Mouse (Mus musculus) myocyte (in vitro differentiated cells): Measurements from ENCODE around the gene Dock2. TPM values are rescaled to one million over a fixed set of nuclear protein-coding genes. Genes with fewer than 3 reads are reported as not detected.

Source experiments
- H3K27me3 ChIP-seq: one replicate; pipeline ENCODE4 v1.6.1; 2011; ENCODE audit not compliant: control insufficient read depth, insufficient read depth, insufficient read length
- H3K36me3 ChIP-seq: one replicate; pipeline ENCODE4 v1.6.1; 2011; ENCODE audit not compliant: control insufficient read depth, insufficient read depth
- H3K4me2 ChIP-seq: one replicate; pipeline ENCODE4 v1.6.1; 2011; ENCODE audit warnings: low read depth, control low read depth
- H3K4me3 ChIP-seq: one replicate; pipeline ENCODE4 v1.5.1; 2011; ENCODE audit warnings: mild to moderate bottlenecking, control low read depth, moderate library complexity
- H3K79me2 ChIP-seq: one replicate; pipeline ENCODE4 v1.6.1; 2011; ENCODE audit not compliant: control insufficient read depth, insufficient read depth
- H3ac ChIP-seq: one replicate; pipeline ENCODE4 v1.6.1; 2011; ENCODE audit not compliant: control insufficient read depth, insufficient read length
- CEBPB ChIP-seq: IDR thresholded peaks from 2 replicates; pipeline ENCODE4 v1.6.1; 2011; ENCODE audit warnings: mild to moderate bottlenecking, moderate library complexity; ENCODE audit not compliant: poor library complexity, insufficient read depth, severe bottlenecking
- E2F4 ChIP-seq: IDR thresholded peaks from one replicate; pipeline ENCODE4 v1.6.1; 2011; ENCODE audit warnings: mild to moderate bottlenecking, control low read depth, moderate library complexity; ENCODE audit not compliant: insufficient read depth
- MAX ChIP-seq: IDR thresholded peaks from one replicate; pipeline ENCODE4 v1.6.1; 2011; ENCODE audit warnings: low read depth, mild to moderate bottlenecking, control low read depth
- MYOD1 ChIP-seq, 3 experiments: IDR thresholded peaks; one replicate each; pipeline ENCODE4 v1.6.1; 2011; ENCODE audit warnings: control low read depth in 2 of 3, low read depth in 2 of 3, mild to moderate bottlenecking in 2 of 3, moderate library complexity in 1 of 3; ENCODE audit not compliant: insufficient read length in 2 of 3, control insufficient read depth in 1 of 3
- MYOG ChIP-seq, 3 experiments: IDR thresholded peaks; one replicate each; pipeline ENCODE4 v1.6.1; 2011; ENCODE audit warnings: control low read depth in 2 of 3, low read depth in 2 of 3, mild to moderate bottlenecking in 2 of 3; ENCODE audit not compliant: insufficient read length in 2 of 3, control insufficient read depth in 1 of 3, insufficient read depth in 1 of 3
- POLR2A ChIP-seq: IDR thresholded peaks from one replicate; pipeline ENCODE4 v1.6.1; 2011; ENCODE audit warnings: low read depth, mild to moderate bottlenecking, control low read depth, moderate library complexity; ENCODE audit not compliant: insufficient read length
- POLR2AphosphoS2 ChIP-seq: IDR thresholded peaks from one replicate; pipeline ENCODE4 v1.6.1; 2011; ENCODE audit warnings: low read depth, control low read depth; ENCODE audit not compliant: insufficient read length
- REST ChIP-seq: IDR thresholded peaks from one replicate; pipeline ENCODE4 v1.6.1; 2011; ENCODE audit warnings: mild to moderate bottlenecking, control low read depth, moderate library complexity; ENCODE audit not compliant: insufficient read depth, insufficient read length
- SRF ChIP-seq: IDR thresholded peaks from one replicate; pipeline ENCODE4 v1.6.1; 2011; ENCODE audit warnings: low read depth; ENCODE audit not compliant: control insufficient read depth, insufficient read length
- TCF12 ChIP-seq: IDR thresholded peaks from one replicate; pipeline ENCODE4 v1.6.1; 2011; ENCODE audit warnings: mild to moderate bottlenecking, control low read depth; ENCODE audit not compliant: poor library complexity, insufficient read depth, severe bottlenecking
- TCF3 ChIP-seq: IDR thresholded peaks from one replicate; pipeline ENCODE4 v1.6.1; 2011; ENCODE audit warnings: low read depth, control low read depth; ENCODE audit not compliant: insufficient read length
- USF1 ChIP-seq: IDR thresholded peaks from one replicate; pipeline ENCODE4 v1.6.1; 2011; ENCODE audit warnings: low read depth, mild to moderate bottlenecking, control low read depth, moderate library complexity
- polyA plus RNA-seq: library from polyadenylated mRNA; unstranded; fragments of >200 nt; fragmentation: generic; extraction: Trizol; gene quantifications from one replicate; pipeline ENCODE4 v1.2.1, GENCODE M21; 2012; ENCODE audit warnings: missing spikeins

Dock2 gene
- polyA plus RNA-seq, 1 experiment = not detected

- no peak for TF ChIP-seq POLR2A
- no peak for TF ChIP-seq USF1
- H3K27me3 ChIP-seq = no peaks in the 10 kb centered on the region
- H3K79me2 ChIP-seq = no peaks in the 10 kb centered on the region
- no peak overlapping the region for H3K4me3 ChIP-seq
- no peaks in the 10 kb centered on the region for H3K36me3 ChIP-seq
- no peak overlapping the region for H3K4me2 ChIP-seq
- H3ac ChIP-seq = no peak overlapping the region
These were observed 44.7 kb downstream of the Dock2 start for GRCm38 (mm10) chr11:34738945-34739344.

DNA sequence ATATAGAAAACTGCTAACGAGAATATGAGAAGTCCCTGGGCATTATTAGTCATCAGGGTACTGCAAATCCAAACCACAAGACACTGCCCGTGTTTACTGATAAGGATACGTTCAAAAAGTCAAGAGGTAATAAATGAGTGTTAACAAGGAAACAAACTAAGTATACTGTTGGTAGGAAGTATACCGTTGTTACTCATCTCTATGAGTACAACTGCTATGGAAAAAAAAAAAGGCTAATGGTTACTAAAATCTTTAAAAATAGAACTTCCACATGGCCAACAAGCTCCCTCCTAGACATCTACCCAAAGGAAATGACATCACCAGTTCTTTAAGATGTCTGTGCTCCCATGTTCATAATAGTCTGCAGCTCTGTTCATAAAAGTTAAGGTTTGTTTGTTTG is 46.5 kb downstream of the Dock2 start:
- H3ac ChIP-seq = no peak overlapping the region
- no peaks in the 10 kb centered on the region for H3K36me3 ChIP-seq
- no peak for TF ChIP-seq POLR2A
- no peak for TF ChIP-seq TCF12
- no peak for TF ChIP-seq CEBPB
- TF ChIP-seq MYOG (IDR thresholded peaks at IDR 0.05; ENCODE audit: control insufficient read depth in 1 of 3, insufficient read depth in 1 of 3, insufficient read length in 2 of 3, low read depth in 2 of 3) = no peak
- TF ChIP-seq REST = no peak
- TF ChIP-seq E2F4 = no peak
- no peak for TF ChIP-seq MAX
- no peaks in the 10 kb centered on the region for H3K27me3 ChIP-seq
- H3K4me2 ChIP-seq = no peak overlapping the region
- H3K4me3 ChIP-seq = no peak overlapping the region
- no peaks in the 10 kb centered on the region for H3K79me2 ChIP-seq

DNA sequence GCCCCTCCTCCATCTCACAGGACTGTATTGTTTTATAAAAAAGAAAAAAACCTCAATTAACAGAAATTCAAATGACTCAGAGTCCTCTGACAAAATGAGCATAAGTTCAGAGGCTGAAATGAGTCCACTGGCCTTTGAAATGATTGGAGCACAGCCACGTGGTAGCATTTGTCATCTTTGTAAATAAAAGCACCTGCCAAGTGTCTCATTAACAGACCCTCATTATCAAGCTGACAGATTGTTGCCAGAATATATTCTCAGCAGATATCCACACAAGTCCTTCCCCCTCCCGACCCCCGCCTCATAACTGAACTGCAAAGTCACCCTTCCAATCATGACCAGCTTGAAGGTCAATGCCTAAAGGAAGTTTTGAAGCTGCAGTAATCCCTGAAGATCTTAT is 49.7 kb downstream of the Dock2 start:
- no peaks in the 10 kb centered on the region for H3K79me2 ChIP-seq
- H3K4me2 ChIP-seq = no peak overlapping the region
- H3K4me3 ChIP-seq = no peak overlapping the region
- H3K36me3 ChIP-seq = no peaks in the 10 kb centered on the region
- no peak overlapping the region for H3ac ChIP-seq
- TF ChIP-seq MYOD1 (IDR thresholded peaks at IDR 0.05; ENCODE audit: control insufficient read depth in 1 of 3, insufficient read length in 2 of 3, low read depth in 2 of 3) = no peak
- TF ChIP-seq SRF = no peak
- TF ChIP-seq POLR2A = no peak
- no peak for TF ChIP-seq MYOG (IDR thresholded peaks at IDR 0.05; ENCODE audit: control insufficient read depth in 1 of 3, insufficient read depth in 1 of 3, insufficient read length in 2 of 3, low read depth in 2 of 3)
- TF ChIP-seq POLR2AphosphoS2 = no peak
- TF ChIP-seq REST = no peak
- H3K27me3 ChIP-seq = no peaks in the 10 kb centered on the region

GRCm38 (mm10) chr11:34727467-34727866 is 56.2 kb downstream of the Dock2 start:
- H3ac ChIP-seq = no peak overlapping the region
- H3K4me2 ChIP-seq = no peak overlapping the region
- H3K36me3 ChIP-seq = no peaks in the 10 kb centered on the region
- H3K4me3 ChIP-seq = no peak overlapping the region
- no peak for TF ChIP-seq POLR2A
- TF ChIP-seq USF1 = no peak
- TF ChIP-seq MAX = no peak
- no peak for TF ChIP-seq REST
- no peak for TF ChIP-seq E2F4
- no peak for TF ChIP-seq CEBPB
- TF ChIP-seq MYOG (IDR thresholded peaks at IDR 0.05; ENCODE audit: control insufficient read depth in 1 of 3, insufficient read depth in 1 of 3, insufficient read length in 2 of 3, low read depth in 2 of 3) = no peak
- no peak for TF ChIP-seq SRF
- no peak for TF ChIP-seq POLR2AphosphoS2
- no peak for TF ChIP-seq TCF3
- no peak for TF ChIP-seq MYOD1 (IDR thresholded peaks at IDR 0.05; ENCODE audit: control insufficient read depth in 1 of 3, insufficient read length in 2 of 3, low read depth in 2 of 3)
- no peak for TF ChIP-seq TCF12
- H3K79me2 ChIP-seq = no peaks in the 10 kb centered on the region
- no peaks in the 10 kb centered on the region for H3K27me3 ChIP-seq

GRCm38 (mm10) chr11:34726699-34727347 is 56.9 kb downstream of the Dock2 start:
- Histone ChIP-seq H3K4me2 (no peak overlapping the region), H3K4me3 (no peak overlapping the region), H3K36me3 (no peaks in the 10 kb centered on the region), H3ac (no peak overlapping the region), H3K79me2 (no peaks in the 10 kb centered on the region), H3K27me3 (no peaks in the 10 kb centered on the region)
- TF ChIP-seq USF1 (no peak), TCF3 (no peak), CEBPB (no peak), E2F4 (no peak)

DNA sequence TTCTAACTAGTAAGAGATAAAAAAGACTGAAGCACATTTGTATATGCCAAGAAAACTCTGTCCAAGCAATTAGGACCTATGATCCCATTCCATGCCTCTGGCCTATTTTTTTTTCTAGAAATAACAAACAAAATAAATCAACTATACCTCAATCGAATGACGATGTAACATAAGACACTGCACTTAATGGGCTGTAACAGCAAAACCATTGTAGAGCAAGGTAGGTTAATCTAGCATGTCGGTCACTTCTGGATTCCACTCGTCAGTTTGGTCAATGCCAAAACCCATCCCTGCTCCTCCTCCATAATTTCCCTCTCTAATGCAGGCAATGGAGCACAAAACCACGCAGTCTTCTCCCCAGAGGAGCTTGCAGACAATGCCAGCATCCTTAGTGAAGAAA is 70.3 kb downstream of the Dock2 start:
- Histone ChIP-seq H3K4me3 (no peak overlapping the region), H3K79me2 (no peaks in the 10 kb centered on the region), H3ac (no peak overlapping the region), H3K36me3 (no peaks in the 10 kb centered on the region), H3K27me3 (no peaks in the 10 kb centered on the region), H3K4me2 (no peak overlapping the region)
- TF ChIP-seq USF1 (no peak), TCF3 (no peak), MYOD1 (IDR thresholded peaks at IDR 0.05; ENCODE audit: control insufficient read depth in 1 of 3, insufficient read length in 2 of 3, low read depth in 2 of 3) (no peak), TCF12 (no peak)
